Mouse (Mus musculus) olfactory bulb, adult 2 months (tissue): ENCODE results near the gene B9d2.

Experiments used
- CTCF ChIP-seq: fragments of 200-500 bp; IDR thresholded peaks from 2 replicates; pipeline ENCODE4 v1.5.1; 2012; ENCODE audit warnings: low read depth, mild to moderate bottlenecking, low read length, moderate library complexity; ENCODE audit not compliant: insufficient read depth
- POLR2A ChIP-seq: fragments of 200-500 bp; IDR thresholded peaks from 2 replicates; pipeline ENCODE4 v1.6.1; 2012; ENCODE audit warnings: mild to moderate bottlenecking, low read depth, low read length, moderate library complexity; ENCODE audit not compliant: insufficient read depth

DNA sequence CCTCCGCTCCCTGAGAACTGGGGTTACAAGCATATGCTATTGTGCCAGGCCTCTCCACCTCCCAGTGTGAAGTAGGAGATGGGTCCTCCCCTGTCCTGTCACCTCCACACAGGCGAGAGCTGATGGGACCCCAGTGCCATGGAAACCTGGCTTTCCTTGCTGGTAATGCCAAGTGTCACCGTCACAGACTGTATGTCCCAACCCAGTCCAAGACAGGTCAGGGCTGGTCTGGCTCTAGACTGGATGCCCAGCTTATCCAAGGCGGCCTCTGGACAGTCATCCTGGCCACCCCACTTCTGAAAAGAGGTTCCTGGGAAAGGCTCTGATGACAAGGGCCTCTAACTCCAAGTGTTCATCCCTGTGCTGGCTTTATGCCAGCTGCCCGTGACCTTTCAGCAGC, 43.5 kb upstream of the B9d2 start:
- TF ChIP-seq CTCF (no peak), POLR2A (no peak)
